Mouse (Mus musculus): ENCODE results near the gene Slc25a34. TPM values are rescaled to one million over a fixed set of nuclear protein-coding genes. Genes with fewer than 3 reads are reported as not detected.

The Slc25a34 gene
- polyA plus RNA-seq, 1 experiment from 2014 or later: 0.49 TPM

GRCm38 (mm10) chr4:141614946-141615345 lies 8.7 kb downstream of the Slc25a34 start:
- no peaks in the 10 kb centered on the region for H3K27me3 ChIP-seq
- no peak overlapping the region for H3K9ac ChIP-seq
- H3K27ac ChIP-seq: no peak overlapping the region
- H3K4me2 ChIP-seq: no peak overlapping the region
- ATAC-seq (replicated peaks; ENCODE audit: low FRiP score): no peak
- H3K4me1 ChIP-seq: peaks cover 22% of the 10 kb centered on the region
- 83% methylated on average over 14 of the region's 14 CpGs for WGBS
- H3K4me3 ChIP-seq (replicated peaks): no peak overlapping the region
- no peaks in the 10 kb centered on the region for H3K9me3 ChIP-seq (replicated peaks)
- H3K36me3 ChIP-seq: no peaks in the 10 kb centered on the region

- no peak for ATAC-seq (replicated peaks; ENCODE audit: low FRiP score)
- H3K4me1 ChIP-seq: peaks cover 16% of the 10 kb centered on the region
Observed at GRCm38 (mm10) chr4:141609538-141609937, 14.1 kb downstream of the Slc25a34 start.

GRCm38 (mm10) chr4:141605861-141606260 lies 17.8 kb downstream of the Slc25a34 start, which contains the start of gene Fblim1:
Fblim1 (minus strand) TSS chr4:141606096.
- H3K27me3 ChIP-seq: no peaks in the 10 kb centered on the region
- no peaks in the 10 kb centered on the region for H3K36me3 ChIP-seq
- H3K4me2 ChIP-seq: no peak within 1 kb of the TSS
- H3K27ac ChIP-seq: peak within 1 kb of the TSS; percentile 72
- no peak within 1 kb of the TSS for H3K4me3 ChIP-seq (replicated peaks)
- no peaks in the 10 kb centered on the region for H3K9me3 ChIP-seq (replicated peaks)
- 68% methylated on average over 11 of the region's 11 CpGs for WGBS
- peaks cover 32% of the 10 kb centered on the region for H3K4me1 ChIP-seq
- ATAC-seq (replicated peaks; ENCODE audit: low FRiP score): no peak
- no peak within 1 kb of the TSS for H3K9ac ChIP-seq

More at GRCm38 (mm10) chr4:141609538-141609937, 14.1 kb downstream of the Slc25a34 start:
- H3K4me2 ChIP-seq: no peak overlapping the region
- H3K9ac ChIP-seq: no peak overlapping the region
- H3K9me3 ChIP-seq (replicated peaks): no peaks in the 10 kb centered on the region
- no peaks in the 10 kb centered on the region for H3K27me3 ChIP-seq
- no peak overlapping the region for H3K4me3 ChIP-seq (replicated peaks)
- H3K36me3 ChIP-seq: no peaks in the 10 kb centered on the region
- H3K27ac ChIP-seq: no peak overlapping the region
- WGBS: 73% methylated on average over 6 of the region's 6 CpGs

DNA sequence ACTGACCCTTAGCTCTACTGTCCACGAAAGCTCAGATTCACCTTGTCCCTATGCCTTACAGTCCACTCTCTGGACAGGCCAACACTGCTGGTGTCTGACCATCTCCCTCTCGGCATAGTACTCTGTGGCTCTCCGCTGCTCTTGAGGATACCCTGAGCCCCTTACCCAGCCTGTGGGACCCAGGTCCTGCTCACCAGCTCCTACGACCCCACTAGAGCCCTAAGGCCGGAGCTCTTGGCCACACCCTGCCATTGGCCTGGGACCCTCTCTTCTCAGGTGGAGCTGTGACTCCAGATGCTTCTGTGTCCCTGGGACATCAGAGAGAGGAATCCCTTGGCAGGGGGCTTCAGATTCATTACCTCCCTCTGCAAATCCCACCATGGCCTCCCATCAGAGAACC lies 18.2 kb downstream of the Slc25a34 start:
- H3K9ac ChIP-seq: no peak overlapping the region
- WGBS: 91% methylated on average over 5 of the region's 5 CpGs
- H3K9me3 ChIP-seq (replicated peaks): no peaks in the 10 kb centered on the region
- H3K36me3 ChIP-seq: no peaks in the 10 kb centered on the region
- H3K4me1 ChIP-seq: peaks cover 35% of the 10 kb centered on the region
- H3K27ac ChIP-seq: no peak overlapping the region
- no peak overlapping the region for H3K4me3 ChIP-seq (replicated peaks)
- ATAC-seq (replicated peaks; ENCODE audit: low FRiP score): no peak
- no peaks in the 10 kb centered on the region for H3K27me3 ChIP-seq
- no peak overlapping the region for H3K4me2 ChIP-seq

DNA sequence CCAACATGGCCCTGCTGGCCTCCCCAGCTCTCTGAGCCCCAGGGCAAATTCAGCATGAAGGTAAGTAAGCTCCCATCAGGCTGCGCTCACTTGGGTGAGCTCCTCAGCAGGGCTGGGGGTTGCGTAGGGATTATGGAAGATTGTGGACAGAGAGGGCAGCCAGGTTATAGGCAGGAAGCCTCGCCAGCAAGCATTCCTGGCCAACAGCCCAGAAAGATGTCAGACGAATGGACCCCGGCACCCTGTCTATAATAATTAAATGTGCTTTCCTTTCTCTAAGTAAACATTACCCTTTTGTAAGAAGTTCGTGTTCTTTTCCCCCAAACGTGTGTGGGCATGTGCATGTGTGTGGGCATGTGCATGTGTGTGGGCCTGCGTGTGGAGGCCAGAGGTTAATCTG lies 19.1 kb downstream of the Slc25a34 start:
- peaks cover 44% of the 10 kb centered on the region for H3K4me1 ChIP-seq
- no peak overlapping the region for H3K4me3 ChIP-seq (replicated peaks)
- no peaks in the 10 kb centered on the region for H3K27me3 ChIP-seq
- no peak overlapping the region for H3K4me2 ChIP-seq
- ATAC-seq (replicated peaks; ENCODE audit: low FRiP score): no peak
- no peak overlapping the region for H3K9ac ChIP-seq
- no peaks in the 10 kb centered on the region for H3K36me3 ChIP-seq
- WGBS: 29% methylated on average over 8 of the region's 8 CpGs
- H3K27ac ChIP-seq: peak overlapping the region; percentile 72
- H3K9me3 ChIP-seq (replicated peaks): no peaks in the 10 kb centered on the region

- 69% methylated on average over 4 of the region's 4 CpGs for WGBS
- H3K27ac ChIP-seq: peak overlapping the region; percentile 72
- ATAC-seq (replicated peaks; ENCODE audit: low FRiP score): no peak
- H3K9ac ChIP-seq: no peak overlapping the region
- H3K4me3 ChIP-seq (replicated peaks): no peak overlapping the region
- H3K27me3 ChIP-seq: no peaks in the 10 kb centered on the region
- no peaks in the 10 kb centered on the region for H3K36me3 ChIP-seq
- H3K4me1 ChIP-seq: peaks cover 48% of the 10 kb centered on the region
- no peaks in the 10 kb centered on the region for H3K9me3 ChIP-seq (replicated peaks)
- H3K4me2 ChIP-seq: no peak overlapping the region
Observed at GRCm38 (mm10) chr4:141603921-141604320, 19.7 kb downstream of the Slc25a34 start.

DNA sequence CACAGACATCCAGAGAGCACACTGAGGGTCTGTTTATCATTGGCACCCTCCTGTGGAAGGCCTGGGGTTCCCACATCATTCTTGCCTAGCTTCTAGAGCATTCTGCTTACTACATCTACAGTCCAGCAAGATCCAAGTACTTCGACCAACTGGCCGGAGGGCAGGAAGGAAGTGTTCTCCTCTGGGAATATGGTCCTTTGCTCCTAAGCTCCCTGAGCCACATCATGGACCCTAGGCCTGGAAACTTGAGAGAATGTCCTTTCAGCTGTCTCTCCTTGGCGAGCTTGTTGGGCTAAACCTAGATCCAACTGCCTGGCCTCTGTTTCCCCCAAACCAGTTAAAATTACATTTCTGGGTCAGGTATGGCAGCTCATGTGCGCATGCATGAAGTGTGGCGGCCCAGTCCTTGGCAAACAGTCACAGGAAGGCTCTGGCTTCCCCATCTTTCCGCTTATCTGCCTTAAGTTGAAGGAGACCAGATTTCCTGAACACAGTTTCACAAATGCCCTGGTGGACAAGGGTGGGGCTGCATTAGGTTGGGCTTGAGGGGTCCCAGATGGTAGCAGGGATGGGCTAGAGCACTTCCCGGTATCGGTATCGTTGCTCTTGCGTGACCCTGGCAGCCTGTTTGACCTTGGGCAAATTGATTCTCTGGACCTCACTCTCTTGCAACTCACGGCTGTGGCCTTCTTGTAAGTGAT lies 20.9 kb downstream of the Slc25a34 start:
- H3K36me3 ChIP-seq: no peaks in the 10 kb centered on the region
- 53% methylated on average over 11 of the region's 11 CpGs for WGBS
- no peaks in the 10 kb centered on the region for H3K27me3 ChIP-seq
- H3K27ac ChIP-seq: peak overlapping the region; percentile 54
- H3K9me3 ChIP-seq (replicated peaks): no peaks in the 10 kb centered on the region
- no peak overlapping the region for H3K4me3 ChIP-seq (replicated peaks)
- no peak for ATAC-seq (replicated peaks; ENCODE audit: low FRiP score)
- H3K4me1 ChIP-seq: peaks cover 60% of the 10 kb centered on the region
- no peak overlapping the region for H3K4me2 ChIP-seq
- no peak overlapping the region for H3K9ac ChIP-seq

- H3K36me3 ChIP-seq: no peaks in the 10 kb centered on the region
- WGBS: 81% methylated on average over 12 of the region's 12 CpGs
- no peak overlapping the region for H3K4me3 ChIP-seq (replicated peaks)
- peak overlapping the region; percentile 39; the same call in 1 of the 2 replicates for H3K27ac ChIP-seq
- H3K27me3 ChIP-seq: no peaks in the 10 kb centered on the region
- no peaks in the 10 kb centered on the region for H3K9me3 ChIP-seq (replicated peaks)
- H3K9ac ChIP-seq: no peak overlapping the region
- no peak overlapping the region for H3K4me2 ChIP-seq
- peaks cover 70% of the 10 kb centered on the region for H3K4me1 ChIP-seq
- ATAC-seq (replicated peaks; ENCODE audit: low FRiP score): no peak
Observed at GRCm38 (mm10) chr4:141601148-141601862, 22.3 kb downstream of the Slc25a34 start.

DNA sequence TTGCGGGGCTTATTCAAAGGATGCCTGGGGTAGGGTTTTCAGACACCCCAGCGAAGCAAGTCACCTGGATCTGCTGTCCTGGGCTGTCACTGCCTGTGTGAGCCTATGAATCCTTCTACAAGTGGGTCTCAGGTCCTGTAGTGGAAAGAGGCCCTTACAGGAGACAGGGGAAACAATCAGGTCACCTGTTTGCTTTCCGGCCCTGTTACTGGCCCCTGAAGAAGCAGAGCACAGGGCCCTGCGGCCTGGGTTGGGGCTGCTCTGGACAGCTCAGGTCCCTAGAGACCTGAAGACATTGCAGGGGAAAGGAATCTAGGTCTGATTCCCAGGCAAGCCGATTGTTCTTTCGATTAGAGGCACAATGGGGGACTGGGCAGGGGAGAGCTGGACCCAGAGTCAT lies 23.3 kb downstream of the Slc25a34 start:
- Histone ChIP-seq H3K27ac (peak overlapping the region; percentile 94; the same call in 1 of the 2 replicates), H3K9ac (no peak overlapping the region), H3K4me3 (replicated peaks) (peak overlapping the region; percentile 67), H3K9me3 (replicated peaks) (no peaks in the 10 kb centered on the region), H3K4me1 (peaks cover 64% of the 10 kb centered on the region), H3K27me3 (no peaks in the 10 kb centered on the region), H3K4me2 (peak overlapping the region; percentile 94), H3K36me3 (peaks cover 2% of the 10 kb centered on the region)
- 34% methylated on average over 6 of the region's 6 CpGs for WGBS
- ATAC-seq (replicated peaks; ENCODE audit: low FRiP score): no peak

GRCm38 (mm10) chr4:141599251-141600141 lies 24.1 kb downstream of the Slc25a34 start:
- peak; percentile 19 for ATAC-seq (replicated peaks; ENCODE audit: low FRiP score)
- peak overlapping the region; percentile 94 for H3K4me2 ChIP-seq
- WGBS: under 1% methylated on average over 51 of the region's 57 CpGs

GRCm38 (mm10) chr4:141598894-141599250 lies 24.7 kb downstream of the Slc25a34 start:
- H3K27me3 ChIP-seq: no peaks in the 10 kb centered on the region
- peak overlapping the region; percentile 69 for H3K9ac ChIP-seq
- no peaks in the 10 kb centered on the region for H3K9me3 ChIP-seq (replicated peaks)
- ATAC-seq (replicated peaks; ENCODE audit: low FRiP score): peak; percentile 2; the same call in 1 of the 2 replicates
- peak overlapping the region; percentile 94 for H3K27ac ChIP-seq
- peaks cover 17% of the 10 kb centered on the region for H3K36me3 ChIP-seq
- peak overlapping the region; percentile 67 for H3K4me3 ChIP-seq (replicated peaks)
- H3K4me2 ChIP-seq: peak overlapping the region; percentile 94
- WGBS: 1% methylated on average over 9 of the region's 9 CpGs
- peaks cover 50% of the 10 kb centered on the region for H3K4me1 ChIP-seq

More at GRCm38 (mm10) chr4:141599251-141600141, 24.1 kb downstream of the Slc25a34 start:
- no peaks in the 10 kb centered on the region for H3K27me3 ChIP-seq
- H3K36me3 ChIP-seq: peaks cover 11% of the 10 kb centered on the region
- H3K27ac ChIP-seq: peak overlapping the region; percentile 94
- peak overlapping the region; percentile 67 for H3K4me3 ChIP-seq (replicated peaks)
- H3K4me1 ChIP-seq: peaks cover 56% of the 10 kb centered on the region
- peak overlapping the region; percentile 69 for H3K9ac ChIP-seq
- no peaks in the 10 kb centered on the region for H3K9me3 ChIP-seq (replicated peaks)
